Mouse (Mus musculus): Measurements from ENCODE around the gene Fdps.

GRCm38 (mm10) chr3:89102495-89103290 lies 934 bp upstream of the Fdps start:
- TF ChIP-seq POLR2A (IDR thresholded peaks at IDR 0.05; ENCODE audit: insufficient read depth, low read depth, low read length) (no peak), CTCF (IDR thresholded peaks at IDR 0.05; ENCODE audit: insufficient read depth, low read depth, low read length) (no peak)

Measured in olfactory bulb, adult 2 months (tissue).